Mouse (Mus musculus) stomach, postnatal 0 days (tissue): ENCODE results near the gene Olfr803.

Experiments used
- CTCF ChIP-seq: IDR thresholded peaks from 2 replicates; pipeline ENCODE4 v1.5.1; 2016; ENCODE audit warnings: antibody characterized with exemption, low read depth, mild to moderate bottlenecking, moderate library complexity
- EP300 ChIP-seq: optimal IDR thresholded peaks from 2 replicates; pipeline ENCODE3; 2016; ENCODE audit warnings: antibody characterized with exemption

GRCm38 (mm10) chr10:129651763-129652162 is 42.3 kb downstream of the Olfr803 start:
- TF ChIP-seq EP300 (no peak), CTCF (no peak)
